Comparison of ENCODE assay signal across 11 mouse cellular contexts in the genomic region with DNA sequence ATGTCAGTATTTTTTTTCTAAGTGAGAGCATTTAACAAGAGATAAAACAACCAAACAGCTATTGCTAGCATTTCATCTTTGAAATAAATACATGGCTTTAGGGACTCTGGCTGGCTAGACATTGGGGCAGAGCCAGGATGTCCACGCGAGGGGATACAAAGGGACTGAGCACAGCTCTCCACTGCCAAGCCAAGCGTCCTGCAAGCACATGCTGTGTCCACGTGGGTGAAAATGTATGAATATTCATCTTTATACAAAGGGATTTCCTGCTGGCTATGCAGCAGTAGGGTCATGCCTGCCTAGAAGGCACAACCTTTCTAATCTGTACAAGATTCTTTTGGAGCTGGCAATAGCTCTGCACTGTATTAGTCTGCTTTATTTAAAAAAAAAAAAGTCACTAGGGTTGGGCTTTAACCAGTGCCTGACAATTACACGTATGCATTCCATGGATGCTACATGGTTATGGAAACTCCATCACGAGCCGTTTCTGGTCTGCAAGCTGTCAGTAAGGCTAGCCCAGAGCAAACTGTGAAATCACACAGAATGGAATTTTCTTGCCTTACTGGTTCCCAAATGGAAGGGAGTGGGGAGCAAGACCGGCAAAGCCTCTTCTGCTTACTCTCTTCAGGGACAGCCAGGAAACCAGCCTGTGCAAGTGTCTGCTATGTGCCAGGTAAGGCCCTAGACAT. TPM values are rescaled to one million over a fixed set of nuclear protein-coding genes. Genes with fewer than 3 reads are reported as not detected.
A peak's percentile ranks its signal among the peaks of the same experiment; 100 is the strongest.
DNase-seq lines count a peak whose midpoint lies in the region; ATAC-seq lines count a peak whose summit lies in the region.
"Had no signal": no experiment of that assay in that cellular context is flagged by ENCODE, and none has a peak within 500 bp of the region (broad histone marks: within the 10 kb centered on the region; RNA-seq: fewer than 3 reads in every experiment).

No protein-coding gene starts in this region.

- no peaks in the 10 kb centered on the region for H3K36me3 ChIP-seq in limb, embryonic 15.5 days
- H3K36me3 ChIP-seq in limb, embryonic 10.5 days: no peaks in the 10 kb centered on the region
- no peaks in the 10 kb centered on the region for H3K36me3 ChIP-seq in hindbrain, embryonic 15.5 days
- H3K36me3 ChIP-seq: heart, embryonic 10.5 days had no signal

- H3K9ac ChIP-seq in limb, embryonic 15.5 days: no peak overlapping the region
- H3K9ac ChIP-seq in hindbrain, embryonic 15.5 days: no peak overlapping the region

- H3K4me1 ChIP-seq in limb, embryonic 15.5 days: peaks cover 15% of the 10 kb centered on the region
- H3K4me1 ChIP-seq in limb, embryonic 10.5 days: peaks cover 8% of the 10 kb centered on the region; the same call in 1 of the 2 replicates
- H3K4me1 ChIP-seq in hindbrain, embryonic 15.5 days (replicated peaks): peaks cover 22% of the 10 kb centered on the region

- H3K4me2 ChIP-seq in limb, embryonic 15.5 days: no peak overlapping the region
- H3K4me2 ChIP-seq in hindbrain, embryonic 15.5 days: peak overlapping the region; percentile 1; the same call in 1 of the 2 replicates

- no peaks in the 10 kb centered on the region for H3K9me3 ChIP-seq in limb, embryonic 15.5 days
- no peaks in the 10 kb centered on the region for H3K9me3 ChIP-seq in limb, embryonic 10.5 days (replicated peaks)
- no peaks in the 10 kb centered on the region for H3K9me3 ChIP-seq in hindbrain, embryonic 15.5 days
- H3K9me3 ChIP-seq: heart, embryonic 10.5 days had no signal

- no peaks in the 10 kb centered on the region for H3K27me3 ChIP-seq in limb, embryonic 15.5 days
- no peaks in the 10 kb centered on the region for H3K27me3 ChIP-seq in limb, embryonic 10.5 days (ENCODE audit: low read depth, poor library complexity, severe bottlenecking)
- H3K27me3 ChIP-seq in hindbrain, embryonic 15.5 days: no peaks in the 10 kb centered on the region

- DNase-seq in cerebellum, postnatal 14 days: peak; percentile 62 to 67
- no peak for DNase-seq in cerebellum, adult 11 months
- DNase-seq in limb, embryonic 10.5 days (ENCODE audit: low spot score): no peak
- DNase-seq in right cerebral cortex, adult 2 months (ENCODE audit: low spot score in 2 of 2): peak; percentile 20 to 47
- DNase-seq in B cell, adult 2 months: no peak
- no peak for DNase-seq in gastrocnemius, postnatal 10 days
- DNase-seq: adrenal gland, postnatal 25 days; kidney, postnatal 4 days had no signal

- peak overlapping the region; percentile 27; the same call in 1 of the 2 replicates for H3K27ac ChIP-seq in limb, embryonic 15.5 days
- no peak overlapping the region for H3K27ac ChIP-seq in limb, embryonic 10.5 days
- H3K27ac ChIP-seq in hindbrain, embryonic 15.5 days (replicated peaks): peak overlapping the region; percentile 18; the same call in 1 of the 2 replicates
- H3K27ac ChIP-seq: heart, embryonic 10.5 days had no signal

- no peak overlapping the region for H3K4me3 ChIP-seq in limb, embryonic 15.5 days
- no peak overlapping the region for H3K4me3 ChIP-seq in limb, embryonic 10.5 days
- no peak overlapping the region for H3K4me3 ChIP-seq in hindbrain, embryonic 15.5 days
- H3K4me3 ChIP-seq: heart, embryonic 10.5 days had no signal

- 40% methylated on average over 8 of the region's 8 CpGs for WGBS in limb, embryonic 15.5 days
- WGBS in limb, embryonic 10.5 days: 80% methylated on average over 8 of the region's 8 CpGs
- WGBS in hindbrain, embryonic 15.5 days: 24% methylated on average over 8 of the region's 8 CpGs

- ATAC-seq in limb, embryonic 15.5 days (ENCODE audit: insufficient number of reproducible peaks, low FRiP score, low TSS enrichment, low read depth): no peak
- ATAC-seq in hindbrain, embryonic 15.5 days (ENCODE audit: low FRiP score, low read depth): 0 out of 2 replicates have a peak, but pooled peaks have one; percentile 59

RNA-seq across cellular contexts. Expression of a gene that starts 17.7 kb away (rescaled TPM):
- polyA plus RNA-seq in limb, embryonic 15.5 days (2015; fragmentation: Nextera tagmentation; extraction: Ambion mirVana): 296 and 303 TPM in 2 replicates
- polyA plus RNA-seq in limb, embryonic 10.5 days (2016; fragmentation: Nextera tagmentation; extraction: Ambion mirVana): 96.8 and 116 TPM in 2 replicates
- polyA plus RNA-seq in hindbrain, embryonic 15.5 days (2015; fragmentation: Nextera tagmentation; extraction: Ambion mirVana): 70.0 and 70.8 TPM in 2 replicates
- total RNA-seq in gastrocnemius, postnatal 10 days (2021): 10 to 100 TPM; 43.1 to 56.8 TPM

Comparison
In these comparisons a context has a peak if more than half of its experiments do, and no peak if none do; other contexts are left out.
1. DNase-seq: peak in cerebellum, postnatal 14 days (2 of 2) and right cerebral cortex, adult 2 months (2 of 2); none in cerebellum, adult 11 months (single experiment), limb, embryonic 10.5 days (single experiment), B cell, adult 2 months (0 of 2) and gastrocnemius, postnatal 10 days (single experiment).